ENCODE assay signal across 13 mouse cellular contexts in genomic region chr12:21511043-21511665, GRCm38 (mm10).
A peak's percentile ranks its signal among the peaks of the same experiment; 100 is the strongest.
DNase-seq lines count a peak whose midpoint lies in the region; ATAC-seq lines count a peak whose summit lies in the region.
"Had no signal": no experiment of that assay in that cellular context is flagged by ENCODE, and none has a peak within 500 bp of the region (broad histone marks: within the 10 kb centered on the region; RNA-seq: fewer than 3 reads in every experiment).

No protein-coding gene starts in this region.

- H3K4me3 ChIP-seq in neural tube, embryonic 12.5 days: no peak overlapping the region
- no peak overlapping the region for H3K4me3 ChIP-seq in midbrain, embryonic 15.5 days
- H3K4me3 ChIP-seq in kidney, embryonic 15.5 days (replicated peaks): no peak overlapping the region
- H3K4me3 ChIP-seq: embryonic facial prominence, embryonic 15.5 days; myocyte; stomach, embryonic 15.5 days had no signal

- H3K9me3 ChIP-seq in neural tube, embryonic 12.5 days: peaks cover 12% of the 10 kb centered on the region; the same call in 1 of the 2 replicates
- no peaks in the 10 kb centered on the region for H3K9me3 ChIP-seq in midbrain, embryonic 15.5 days
- no peaks in the 10 kb centered on the region for H3K9me3 ChIP-seq in kidney, embryonic 15.5 days (replicated peaks)
- H3K9me3 ChIP-seq: embryonic facial prominence, embryonic 15.5 days; stomach, embryonic 15.5 days had no signal

- H3K27ac ChIP-seq in neural tube, embryonic 12.5 days: no peak overlapping the region
- peak overlapping the region; percentile 43 for H3K27ac ChIP-seq in midbrain, embryonic 15.5 days
- H3K27ac ChIP-seq in kidney, embryonic 15.5 days: no peak overlapping the region
- H3K27ac ChIP-seq: embryonic facial prominence, embryonic 15.5 days; stomach, embryonic 15.5 days had no signal

- H3K4me2 ChIP-seq in neural tube, embryonic 12.5 days (replicated peaks): no peak overlapping the region
- no peak overlapping the region for H3K4me2 ChIP-seq in midbrain, embryonic 15.5 days
- H3K4me2 ChIP-seq in kidney, embryonic 15.5 days: no peak overlapping the region
- H3K4me2 ChIP-seq: embryonic facial prominence, embryonic 15.5 days; stomach, embryonic 15.5 days had no signal

- H3K27me3 ChIP-seq in neural tube, embryonic 12.5 days (replicated peaks): no peaks in the 10 kb centered on the region
- H3K27me3 ChIP-seq in midbrain, embryonic 15.5 days (replicated peaks): no peaks in the 10 kb centered on the region
- no peaks in the 10 kb centered on the region for H3K27me3 ChIP-seq in kidney, embryonic 15.5 days
- H3K27me3 ChIP-seq: embryonic facial prominence, embryonic 15.5 days; stomach, embryonic 15.5 days had no signal

- DNase-seq in neural tube, embryonic 10.5 days (ENCODE audit: extremely low spot score, low spot score): no peak
- DNase-seq in layer of hippocampus, adult 9-11 months: peak; percentile 83
- no peak for DNase-seq in adipocyte (ENCODE audit: low spot score)
- no peak for DNase-seq in urinary bladder, postnatal 36 days (ENCODE audit: low spot score in 2 of 2)
- DNase-seq in cerebellum, adult 9-11 months: no peak
- DNase-seq: heart, adult 11 months; kidney, adult 2 months had no signal

- WGBS in neural tube, embryonic 12.5 days: 80% methylated on average over 8 of the region's 8 CpGs
- WGBS in midbrain, embryonic 15.5 days: 59% methylated on average over 8 of the region's 8 CpGs
- 87% methylated on average over 8 of the region's 8 CpGs for WGBS in kidney, embryonic 15.5 days

- no peaks in the 10 kb centered on the region for H3K36me3 ChIP-seq in neural tube, embryonic 12.5 days
- no peaks in the 10 kb centered on the region for H3K36me3 ChIP-seq in midbrain, embryonic 15.5 days (replicated peaks)
- no peaks in the 10 kb centered on the region for H3K36me3 ChIP-seq in kidney, embryonic 15.5 days
- H3K36me3 ChIP-seq: embryonic facial prominence, embryonic 15.5 days; stomach, embryonic 15.5 days had no signal

- ATAC-seq in neural tube, embryonic 12.5 days (ENCODE audit: low FRiP score, low read depth): peak; percentile 34; the same call in 1 of the 2 replicates
- ATAC-seq in midbrain, embryonic 15.5 days (replicated peaks): peak; percentile 81
- ATAC-seq in kidney, embryonic 15.5 days (replicated peaks; ENCODE audit: low FRiP score): no peak; the same call in 1 of the 2 replicates

- no peaks in the 10 kb centered on the region; the same call in 1 of the 2 replicates for H3K4me1 ChIP-seq in neural tube, embryonic 12.5 days
- peaks cover 13% of the 10 kb centered on the region; the same call in 1 of the 2 replicates for H3K4me1 ChIP-seq in midbrain, embryonic 15.5 days
- H3K4me1 ChIP-seq in kidney, embryonic 15.5 days: no peaks in the 10 kb centered on the region
- H3K4me1 ChIP-seq: embryonic facial prominence, embryonic 15.5 days; stomach, embryonic 15.5 days had no signal

- H3K9ac ChIP-seq in neural tube, embryonic 12.5 days: no peak overlapping the region
- H3K9ac ChIP-seq in midbrain, embryonic 15.5 days: no peak overlapping the region
- H3K9ac ChIP-seq in kidney, embryonic 15.5 days: no peak overlapping the region
- H3K9ac ChIP-seq: embryonic facial prominence, embryonic 15.5 days; stomach, embryonic 15.5 days had no signal
